Mouse (Mus musculus): ENCODE measurements around the gene Fam240a.
A peak's percentile ranks its signal among the peaks of the same experiment; 100 is the strongest.

Gene Fam240a

GRCm38 (mm10) chr9:110893429-110893828 lies 23.2 kb downstream of the Fam240a start:
- no peak for DNase-seq (ENCODE audit: low spot score)

GRCm38 (mm10) chr9:110892552-110892951 lies 24.1 kb downstream of the Fam240a start:
- DNase-seq (ENCODE audit: low spot score), result no peak

GRCm38 (mm10) chr9:110891077-110891828 lies 25.4 kb downstream of the Fam240a start:
- no peak for DNase-seq (ENCODE audit: low spot score)

GRCm38 (mm10) chr9:110890026-110890783 lies 26.5 kb downstream of the Fam240a start:
- DNase-seq (ENCODE audit: low spot score), result no peak

- DNase-seq (ENCODE audit: low spot score), result no peak
Observed at GRCm38 (mm10) chr9:110888935-110889334, 27.7 kb downstream of the Fam240a start.

GRCm38 (mm10) chr9:110887388-110888303 lies 29.0 kb downstream of the Fam240a start:
- no peak for DNase-seq (ENCODE audit: low spot score)

GRCm38 (mm10) chr9:110881953-110882352 lies 34.7 kb downstream of the Fam240a start:
- DNase-seq (ENCODE audit: low spot score), result peak; percentile 25

- peak; percentile 35 for DNase-seq (ENCODE audit: low spot score)
Observed at GRCm38 (mm10) chr9:110880772-110881171, 35.9 kb downstream of the Fam240a start.

- peak; percentile 78 for DNase-seq (ENCODE audit: low spot score)
Observed at GRCm38 (mm10) chr9:110879998-110880561, 36.6 kb downstream of the Fam240a start, which contains the start of gene Tmie. TSS of gene Tmie (minus strand) at chr9:110880113.

- no peak for DNase-seq (ENCODE audit: low spot score)
Observed at GRCm38 (mm10) chr9:110879191-110879920, 37.3 kb downstream of the Fam240a start, which contains the start of gene Als2cl. TSS of gene Als2cl (plus strand) at chr9:110879870.

- DNase-seq (ENCODE audit: low spot score), result peak; percentile 47
Observed at GRCm38 (mm10) chr9:110877888-110878287, 38.8 kb downstream of the Fam240a start.

GRCm38 (mm10) chr9:110877353-110877752 lies 39.3 kb downstream of the Fam240a start:
- no peak for DNase-seq (ENCODE audit: low spot score)

- DNase-seq (ENCODE audit: low spot score), result no peak
Observed at GRCm38 (mm10) chr9:110875288-110875695, 41.4 kb downstream of the Fam240a start.

GRCm38 (mm10) chr9:110874660-110875191 lies 41.9 kb downstream of the Fam240a start:
- DNase-seq (ENCODE audit: low spot score), result no peak

- no peak for DNase-seq (ENCODE audit: low spot score)
Observed at GRCm38 (mm10) chr9:110873681-110874659, 42.7 kb downstream of the Fam240a start.

GRCm38 (mm10) chr9:110871030-110871429 lies 45.6 kb downstream of the Fam240a start:
- DNase-seq (ENCODE audit: low spot score), result no peak
